Mouse (Mus musculus) liver, embryonic 13.5 days (tissue): ENCODE data around the gene Gm20517. TPM values are rescaled to one million over a fixed set of nuclear protein-coding genes. Genes with fewer than 3 reads are reported as not detected.
A peak's percentile ranks its signal among the peaks of the same experiment; 100 is the strongest.
"Not testable (repeated sequence)": the region's sequence is repeated elsewhere in the genome, so short reads cannot be mapped to it uniquely, and the experiment has no call there.

Experiments used
- ATAC-seq: fragments of 200-750 bp; cut with Nextera tagmentation; 2 replicates; pipeline ENCODE4 v1.8.0; 2017; ENCODE audit warnings: low read depth, mild to moderate bottlenecking, moderate number of reproducible peaks, moderate library complexity
- DNase-seq: peaks from one replicate; pipeline ENCODE4 v3.0.0; 2022
- H3K27ac ChIP-seq: fragments of 300-500 bp; sonication (generic); 2 replicates; pipeline ENCODE4 v1.5.1; 2015; ENCODE audit warnings: moderate library complexity, mild to moderate bottlenecking, inconsistent platforms
- H3K27me3 ChIP-seq: fragments of 300-500 bp; sonication (generic); 2 replicates; pipeline ENCODE4 v1.6.1; 2015; ENCODE audit warnings: mild to moderate bottlenecking, inconsistent platforms
- H3K36me3 ChIP-seq: fragments of 300-500 bp; sonication (generic); 2 replicates; pipeline ENCODE4 v1.6.1; 2015; ENCODE audit warnings: mild to moderate bottlenecking, inconsistent platforms
- H3K4me1 ChIP-seq: fragments of 300-500 bp; sonication (generic); replicated peaks from 2 replicates; pipeline ENCODE4 v1.6.1; 2015; ENCODE audit warnings: inconsistent platforms
- H3K4me2 ChIP-seq: fragments of 300-500 bp; sonication (generic); 2 replicates; pipeline ENCODE4 v1.6.1; 2015; ENCODE audit warnings: inconsistent platforms, mild to moderate bottlenecking, moderate library complexity
- H3K4me3 ChIP-seq: fragments of 300-500 bp; sonication (generic); replicated peaks from 2 replicates; pipeline ENCODE4 v1.5.1; 2015; ENCODE audit warnings: mild to moderate bottlenecking, inconsistent platforms
- H3K9ac ChIP-seq: fragments of 300-500 bp; sonication (generic); 2 replicates; pipeline ENCODE4 v1.6.1; 2015; ENCODE audit warnings: mild to moderate bottlenecking, inconsistent platforms
- H3K9me3 ChIP-seq: fragments of 300-500 bp; sonication (generic); replicated peaks from 2 replicates; pipeline ENCODE4 v1.6.1; 2016; ENCODE audit warnings: inconsistent platforms
- WGBS: fragments of 180-500 bp; shearing (Covaris S2); methylation state at CpG from one replicate; pipeline ENCODE4 v1.1.7; 2015; ENCODE audit not compliant: insufficient replicate concordance; 5-methylcytosine and 5-hydroxymethylcytosine counted together
- polyA plus RNA-seq: library from polyadenylated mRNA; unstranded; fragments of >200 nt; fragmentation: Nextera tagmentation; extraction: Ambion mirVana; gene quantifications from 2 replicates; pipeline ENCODE4 v1.2.1, GENCODE M21; 2015

Gm20517 gene
- polyA plus RNA-seq, 1 experiment from 2014 or later: 1.8 TPM

- H3K9me3 ChIP-seq: no peaks in the 10 kb centered on the region
- DNase-seq (no peak), ATAC-seq (no peak)
- H3K27ac ChIP-seq: no peak overlapping the region
- H3K4me3 ChIP-seq: no peak overlapping the region; the same call in 1 of the 2 replicates
- 0 out of 2 replicates have a peak overlapping the region, but pooled peaks have one; percentile 88 for H3K4me2 ChIP-seq
- H3K9ac ChIP-seq: no peak overlapping the region
- no peaks in the 10 kb centered on the region for H3K27me3 ChIP-seq
- 81% methylated on average over 1 of the region's 1 CpGs for WGBS
- H3K36me3 ChIP-seq: peaks cover 62% of the 10 kb centered on the region
- peaks cover 87% of the 10 kb centered on the region for H3K4me1 ChIP-seq
Measured at GRCm38 (mm10) chr17:47614018-47614417, 2.6 kb downstream of the Gm20517 start.

GRCm38 (mm10) chr17:47616119-47616518 is 4.7 kb downstream of the Gm20517 start:
- DNase-seq (no peak), ATAC-seq (no peak)
- Histone ChIP-seq H3K27ac (peak overlapping the region; percentile 99), H3K4me2 (peak overlapping the region; percentile 58), H3K4me3 (no peak overlapping the region), H3K9me3 (no peaks in the 10 kb centered on the region), H3K36me3 (peaks cover 79% of the 10 kb centered on the region), H3K4me1 (peaks cover 74% of the 10 kb centered on the region), H3K9ac (peak overlapping the region; percentile 67), H3K27me3 (no peaks in the 10 kb centered on the region)
- 91% methylated on average over 8 of the region's 8 CpGs for WGBS

GRCm38 (mm10) chr17:47616652-47617051 is 5.3 kb downstream of the Gm20517 start:
- Histone ChIP-seq H3K36me3 (peaks cover 85% of the 10 kb centered on the region), H3K27me3 (no peaks in the 10 kb centered on the region), H3K9me3 (no peaks in the 10 kb centered on the region), H3K9ac (peak overlapping the region; percentile 67), H3K27ac (peak overlapping the region; percentile 99), H3K4me2 (peak overlapping the region; percentile 58), H3K4me1 (peaks cover 74% of the 10 kb centered on the region), H3K4me3 (peak overlapping the region; percentile 12; the same call in 1 of the 2 replicates)
- DNase-seq (no peak), ATAC-seq (no peak)
- 75% methylated on average over 4 of the region's 4 CpGs for WGBS

GRCm38 (mm10) chr17:47617605-47618307 is 6.4 kb downstream of the Gm20517 start:
- DNase-seq (peak; percentile 78), ATAC-seq (peak; percentile 99)
- Histone ChIP-seq H3K27me3 (no peaks in the 10 kb centered on the region), H3K4me1 (peaks cover 64% of the 10 kb centered on the region), H3K36me3 (peaks cover 94% of the 10 kb centered on the region), H3K9ac (peak overlapping the region; percentile 67), H3K9me3 (no peaks in the 10 kb centered on the region), H3K4me3 (peak overlapping the region; percentile 25), H3K27ac (peak overlapping the region; percentile 99), H3K4me2 (peak overlapping the region; percentile 58)
- WGBS: 36% methylated on average over 9 of the region's 9 CpGs

- H3K4me3 ChIP-seq: no peak overlapping the region
- ATAC-seq (no peak), DNase-seq (no peak)
- no peaks in the 10 kb centered on the region for H3K9me3 ChIP-seq
- peak overlapping the region; percentile 39; the same call in 1 of the 2 replicates for H3K9ac ChIP-seq
- peak overlapping the region; percentile 24; the same call in 1 of the 2 replicates for H3K4me2 ChIP-seq
- WGBS: 83% methylated on average over 13 of the region's 13 CpGs
- no peaks in the 10 kb centered on the region for H3K27me3 ChIP-seq
- peaks cover 94% of the 10 kb centered on the region for H3K36me3 ChIP-seq
- peak overlapping the region; percentile 99 for H3K27ac ChIP-seq
- H3K4me1 ChIP-seq: peaks cover 55% of the 10 kb centered on the region
Measured at GRCm38 (mm10) chr17:47618556-47619311, 7.3 kb downstream of the Gm20517 start.

- no peak overlapping the region for H3K4me3 ChIP-seq
- peaks cover 23% of the 10 kb centered on the region for H3K4me1 ChIP-seq
- no peak overlapping the region for H3K27ac ChIP-seq
- ATAC-seq: no peak
- WGBS: 91% methylated on average over 14 of the region's 14 CpGs
- H3K9ac ChIP-seq: no peak overlapping the region
- peaks cover 93% of the 10 kb centered on the region for H3K36me3 ChIP-seq
- no peak overlapping the region for H3K4me2 ChIP-seq
- H3K9me3 ChIP-seq: no peaks in the 10 kb centered on the region
- DNase-seq: no peak
- H3K27me3 ChIP-seq: no peaks in the 10 kb centered on the region
Measured at GRCm38 (mm10) chr17:47622912-47623554, 11.6 kb downstream of the Gm20517 start.

- not testable (repeated sequence) for H3K27me3 ChIP-seq, H3K4me2 ChIP-seq, H3K4me3 ChIP-seq, H3K27ac ChIP-seq, H3K9ac ChIP-seq, H3K9me3 ChIP-seq, ATAC-seq, DNase-seq
- Histone ChIP-seq H3K36me3 (peaks cover 79% of the 10 kb centered on the region), H3K4me1 (peaks cover 18% of the 10 kb centered on the region)
- 87% methylated on average over 5 of the region's 5 CpGs for WGBS
Measured at GRCm38 (mm10) chr17:47624572-47624971, 13.2 kb downstream of the Gm20517 start.

- DNase-seq (no peak), ATAC-seq (no peak)
- Histone ChIP-seq H3K36me3 (peaks cover 74% of the 10 kb centered on the region), H3K4me3 (no peak overlapping the region), H3K27ac (no peak overlapping the region), H3K27me3 (no peaks in the 10 kb centered on the region), H3K4me1 (peaks cover 20% of the 10 kb centered on the region), H3K4me2 (no peak overlapping the region), H3K9ac (no peak overlapping the region), H3K9me3 (no peaks in the 10 kb centered on the region)
- 98% methylated on average over 2 of the region's 2 CpGs for WGBS
Measured at GRCm38 (mm10) chr17:47625088-47625487, 13.7 kb downstream of the Gm20517 start.

GRCm38 (mm10) chr17:47626031-47626430 is 14.6 kb downstream of the Gm20517 start:
- DNase-seq (no peak), ATAC-seq (no peak)
- Histone ChIP-seq H3K27ac (no peak overlapping the region), H3K9me3 (no peaks in the 10 kb centered on the region), H3K4me2 (no peak overlapping the region), H3K27me3 (no peaks in the 10 kb centered on the region), H3K4me1 (peaks cover 29% of the 10 kb centered on the region), H3K9ac (no peak overlapping the region), H3K4me3 (no peak overlapping the region), H3K36me3 (peaks cover 64% of the 10 kb centered on the region)
- 88% methylated on average over 5 of the region's 5 CpGs for WGBS

GRCm38 (mm10) chr17:47627791-47628190 is 16.4 kb downstream of the Gm20517 start:
- 63% methylated on average over 2 of the region's 2 CpGs for WGBS
- peak overlapping the region; percentile 72 for H3K4me3 ChIP-seq
- no peaks in the 10 kb centered on the region for H3K27me3 ChIP-seq
- ATAC-seq: no peak
- no peaks in the 10 kb centered on the region for H3K9me3 ChIP-seq
- H3K9ac ChIP-seq: peak overlapping the region; percentile 90
- peak overlapping the region; percentile 94 for H3K27ac ChIP-seq
- H3K4me1 ChIP-seq: peaks cover 45% of the 10 kb centered on the region
- DNase-seq: no peak
- H3K36me3 ChIP-seq: peaks cover 47% of the 10 kb centered on the region
- peak overlapping the region; percentile 99 for H3K4me2 ChIP-seq
